Mouse (Mus musculus): ENCODE data around the gene Lhx8. TPM values are rescaled to one million over a fixed set of nuclear protein-coding genes. Genes with fewer than 3 reads are reported as not detected.
A peak's percentile ranks its signal among the peaks of the same experiment; 100 is the strongest.

Lhx8 gene
- polyA plus RNA-seq (2015; fragmentation: Nextera tagmentation; extraction: Ambion mirVana) = not detected in 2 replicates

- peak within 1 kb of the TSS; percentile 47 for H3K4me2 ChIP-seq (replicated peaks; ENCODE audit: low read depth)
- no peak within 1 kb of the TSS for H3K9ac ChIP-seq (ENCODE audit: low read depth, low read length)
- ATAC-seq = no peak
- TF ChIP-seq CTCF (IDR thresholded peaks at IDR 0.05; ENCODE audit: low read depth) = no peak
- H3K4me1 ChIP-seq (replicated peaks; ENCODE audit: control insufficient read depth, insufficient read depth, low read length) = peaks cover 8% of the 10 kb centered on the region; the same call in 1 of the 2 replicates
- H3K27me3 ChIP-seq (replicated peaks; ENCODE audit: control insufficient read depth, insufficient read depth, low read length) = peaks cover 95% of the 10 kb centered on the region
- peak within 1 kb of the TSS; percentile 33 for H3K4me3 ChIP-seq (ENCODE audit: low read depth, low read length)
- WGBS = 3% methylated on average over 28 of the region's 28 CpGs
- no peak within 1 kb of the TSS for H3K27ac ChIP-seq (ENCODE audit: low read depth, low read length)
- no peaks in the 10 kb centered on the region for H3K36me3 ChIP-seq (ENCODE audit: control insufficient read depth, insufficient read depth)
- H3K9me3 ChIP-seq (ENCODE audit: control insufficient read depth) = no peaks in the 10 kb centered on the region
These were observed at the start of gene Lhx8 for GRCm38 (mm10) chr3:154330181-154331002. Gene Lhx8, minus strand, starts transcription at chr3:154330659.

GRCm38 (mm10) chr3:154373536-154373935 is 43.1 kb upstream of the Lhx8 start:
- H3K27ac ChIP-seq (ENCODE audit: low read depth, low read length) = no peak overlapping the region
- WGBS = 65% methylated on average over 5 of the region's 5 CpGs
- H3K4me2 ChIP-seq (replicated peaks; ENCODE audit: low read depth) = no peak overlapping the region
- no peaks in the 10 kb centered on the region for H3K9me3 ChIP-seq (ENCODE audit: control insufficient read depth)
- H3K36me3 ChIP-seq (ENCODE audit: control insufficient read depth, insufficient read depth) = no peaks in the 10 kb centered on the region
- no peaks in the 10 kb centered on the region for H3K4me1 ChIP-seq (replicated peaks; ENCODE audit: control insufficient read depth, insufficient read depth, low read length)
- no peak for TF ChIP-seq CTCF (IDR thresholded peaks at IDR 0.05; ENCODE audit: low read depth)
- ATAC-seq = no peak
- no peak overlapping the region for H3K4me3 ChIP-seq (ENCODE audit: low read depth, low read length)
- no peaks in the 10 kb centered on the region for H3K27me3 ChIP-seq (replicated peaks; ENCODE audit: control insufficient read depth, insufficient read depth, low read length)
- no peak overlapping the region for H3K9ac ChIP-seq (ENCODE audit: low read depth, low read length)

- Histone ChIP-seq H3K4me2 (replicated peaks; ENCODE audit: low read depth) (no peak overlapping the region), H3K27ac (ENCODE audit: low read depth, low read length) (no peak overlapping the region), H3K4me1 (replicated peaks; ENCODE audit: control insufficient read depth, insufficient read depth, low read length) (no peaks in the 10 kb centered on the region), H3K36me3 (ENCODE audit: control insufficient read depth, insufficient read depth) (no peaks in the 10 kb centered on the region), H3K9ac (ENCODE audit: low read depth, low read length) (no peak overlapping the region), H3K27me3 (replicated peaks; ENCODE audit: control insufficient read depth, insufficient read depth, low read length) (no peaks in the 10 kb centered on the region), H3K4me3 (ENCODE audit: low read depth, low read length) (no peak overlapping the region), H3K9me3 (ENCODE audit: control insufficient read depth) (no peaks in the 10 kb centered on the region)
- no peak for TF ChIP-seq CTCF (IDR thresholded peaks at IDR 0.05; ENCODE audit: low read depth)
- no peak for ATAC-seq
These were observed 42.2 kb upstream of the Lhx8 start for GRCm38 (mm10) chr3:154372688-154373087.

- TF ChIP-seq CTCF (IDR thresholded peaks at IDR 0.05; ENCODE audit: low read depth) = no peak
These were observed 36.9 kb upstream of the Lhx8 start for GRCm38 (mm10) chr3:154367327-154367726.

GRCm38 (mm10) chr3:154364604-154365209 is 34.2 kb upstream of the Lhx8 start:
- H3K9me3 ChIP-seq (ENCODE audit: control insufficient read depth) = no peaks in the 10 kb centered on the region
- no peak overlapping the region for H3K9ac ChIP-seq (ENCODE audit: low read depth, low read length)
- no peak overlapping the region; the same call in 1 of the 2 replicates for H3K4me2 ChIP-seq (replicated peaks; ENCODE audit: low read depth)
- WGBS = 24% methylated on average over 10 of the region's 10 CpGs
- H3K36me3 ChIP-seq (ENCODE audit: control insufficient read depth, insufficient read depth) = no peaks in the 10 kb centered on the region
- no peaks in the 10 kb centered on the region for H3K27me3 ChIP-seq (replicated peaks; ENCODE audit: control insufficient read depth, insufficient read depth, low read length)
- no peaks in the 10 kb centered on the region for H3K4me1 ChIP-seq (replicated peaks; ENCODE audit: control insufficient read depth, insufficient read depth, low read length)
- H3K4me3 ChIP-seq (ENCODE audit: low read depth, low read length) = no peak overlapping the region
- ATAC-seq = 0 out of 2 replicates have a peak, but pooled peaks have one; percentile 41
- peak; percentile 78 for TF ChIP-seq CTCF (IDR thresholded peaks at IDR 0.05; ENCODE audit: low read depth)
- H3K27ac ChIP-seq (ENCODE audit: low read depth, low read length) = no peak overlapping the region

More at GRCm38 (mm10) chr3:154367327-154367726, 36.9 kb upstream of the Lhx8 start:
- H3K9ac ChIP-seq (ENCODE audit: low read depth, low read length) = no peak overlapping the region
- no peak overlapping the region for H3K27ac ChIP-seq (ENCODE audit: low read depth, low read length)
- H3K4me1 ChIP-seq (replicated peaks; ENCODE audit: control insufficient read depth, insufficient read depth, low read length) = no peaks in the 10 kb centered on the region
- no peaks in the 10 kb centered on the region for H3K9me3 ChIP-seq (ENCODE audit: control insufficient read depth)
- H3K4me2 ChIP-seq (replicated peaks; ENCODE audit: low read depth) = no peak overlapping the region
- H3K36me3 ChIP-seq (ENCODE audit: control insufficient read depth, insufficient read depth) = no peaks in the 10 kb centered on the region
- no peaks in the 10 kb centered on the region for H3K27me3 ChIP-seq (replicated peaks; ENCODE audit: control insufficient read depth, insufficient read depth, low read length)
- WGBS = 59% methylated on average over 3 of the region's 3 CpGs
- H3K4me3 ChIP-seq (ENCODE audit: low read depth, low read length) = no peak overlapping the region
- ATAC-seq = no peak

GRCm38 (mm10) chr3:154363507-154363906 is 33.0 kb upstream of the Lhx8 start:
- H3K27me3 ChIP-seq (replicated peaks; ENCODE audit: control insufficient read depth, insufficient read depth, low read length) = no peaks in the 10 kb centered on the region
- no peaks in the 10 kb centered on the region for H3K4me1 ChIP-seq (replicated peaks; ENCODE audit: control insufficient read depth, insufficient read depth, low read length)
- no peak overlapping the region for H3K4me2 ChIP-seq (replicated peaks; ENCODE audit: low read depth)
- TF ChIP-seq CTCF (IDR thresholded peaks at IDR 0.05; ENCODE audit: low read depth) = no peak
- WGBS = 63% methylated on average over 9 of the region's 9 CpGs
- no peak for ATAC-seq
- no peaks in the 10 kb centered on the region for H3K9me3 ChIP-seq (ENCODE audit: control insufficient read depth)
- H3K36me3 ChIP-seq (ENCODE audit: control insufficient read depth, insufficient read depth) = no peaks in the 10 kb centered on the region
- H3K27ac ChIP-seq (ENCODE audit: low read depth, low read length) = no peak overlapping the region
- H3K9ac ChIP-seq (ENCODE audit: low read depth, low read length) = no peak overlapping the region
- no peak overlapping the region for H3K4me3 ChIP-seq (ENCODE audit: low read depth, low read length)
